Mouse (Mus musculus) CD4-positive, CD25-positive, alpha-beta regulatory T cell, adult 2 months (primary cell): ENCODE data around the gene Gm10639.
"Not testable (repeated sequence)": the region's sequence is repeated elsewhere in the genome, so short reads cannot be mapped to it uniquely, and the experiment has no call there.

Source experiments
- DNase-seq: peaks from one replicate; pipeline ENCODE4 v3.0.0-alpha.2; 2012; ENCODE audit warnings: low read depth, low spot score

Gm10639 gene

GRCm38 (mm10) chr9:78347004-78347403 lies 57.3 kb downstream of the Gm10639 start:
- no peak for DNase-seq

GRCm38 (mm10) chr9:78348206-78349004 lies 58.7 kb downstream of the Gm10639 start:
- DNase-seq = not testable (repeated sequence)

- DNase-seq = not testable (repeated sequence)
Measured at GRCm38 (mm10) chr9:78349141-78349540, 59.4 kb downstream of the Gm10639 start.

- not testable (repeated sequence) for DNase-seq
Measured at GRCm38 (mm10) chr9:78350007-78350406, 60.3 kb downstream of the Gm10639 start.

- DNase-seq = no peak
Measured at GRCm38 (mm10) chr9:78351504-78352220, 61.9 kb downstream of the Gm10639 start.
